Mouse (Mus musculus) thymus, adult 2 months (tissue): Measurements from ENCODE around the gene Nufip1. TPM values are rescaled to one million over a fixed set of nuclear protein-coding genes. Genes with fewer than 3 reads are reported as not detected.
A peak's percentile ranks its signal among the peaks of the same experiment; 100 is the strongest.

Source experiments
- DNase-seq: peaks from one replicate; pipeline ENCODE4 v3.0.0; 2021
- H3K27ac ChIP-seq: fragments of 200-500 bp; 2 replicates; pipeline ENCODE4 v1.5.1; 2012; ENCODE audit warnings: low read length, control low read depth; ENCODE audit not compliant: control insufficient read depth, insufficient read depth
- H3K27me3 ChIP-seq: fragments of 200-500 bp; 2 replicates; pipeline ENCODE4 v1.6.1; 2012; ENCODE audit warnings: mild to moderate bottlenecking, low read length, moderate library complexity, mixed read lengths; ENCODE audit not compliant: control insufficient read depth, insufficient read depth
- H3K36me3 ChIP-seq: fragments of 200-500 bp; 2 replicates; pipeline ENCODE4 v1.6.1; 2012; ENCODE audit warnings: mild to moderate bottlenecking, low read length, moderate library complexity; ENCODE audit not compliant: control insufficient read depth, insufficient read depth
- H3K4me1 ChIP-seq: fragments of 200-500 bp; replicated peaks from 2 replicates; pipeline ENCODE4 v1.6.1; 2012; ENCODE audit warnings: low read length; ENCODE audit not compliant: control insufficient read depth, insufficient read depth
- H3K4me3 ChIP-seq: fragments of 200-500 bp; 2 replicates; pipeline ENCODE4 v1.5.1; 2012; ENCODE audit warnings: mild to moderate bottlenecking, low read length, control low read depth, moderate library complexity; ENCODE audit not compliant: control insufficient read depth, insufficient read depth
- CTCF ChIP-seq: fragments of 200-500 bp; IDR thresholded peaks from 2 replicates; pipeline ENCODE4 v1.5.1; 2012; ENCODE audit warnings: mild to moderate bottlenecking, control low read depth, low read length, moderate library complexity, borderline replicate concordance; ENCODE audit not compliant: control insufficient read depth, poor library complexity, insufficient read depth; ENCODE audit errors: extremely low read depth
- POLR2A ChIP-seq: fragments of 200-500 bp; IDR thresholded peaks from 2 replicates; pipeline ENCODE4 v1.6.1; 2012; ENCODE audit warnings: mild to moderate bottlenecking, low read length, control low read depth, moderate library complexity; ENCODE audit not compliant: control insufficient read depth, poor library complexity, insufficient read depth; ENCODE audit errors: extremely low read depth
- WGBS: fragments of 180-500 bp; shearing (Covaris S2); methylation state at CpG from one replicate; pipeline ENCODE4 v1.1.7; 2018; 5-methylcytosine and 5-hydroxymethylcytosine counted together
- polyA plus RNA-seq: library from polyadenylated mRNA; depleted of rRNA; stranded (reverse); fragments of >200 nt; gene quantifications from 2 replicates; pipeline ENCODE4 v1.2.3, GENCODE M21; 2012

Nufip1 gene
- polyA plus RNA-seq, 1 experiment = 5.5 TPM

- no peak for TF ChIP-seq POLR2A
- TF ChIP-seq CTCF = no peak
These were observed 39.0 kb downstream of the Nufip1 start for GRCm38 (mm10) chr14:76149531-76150179.

GRCm38 (mm10) chr14:76150499-76150898, 39.8 kb downstream of the Nufip1 start:
- H3K27ac ChIP-seq = no peak overlapping the region
- no peaks in the 10 kb centered on the region for H3K36me3 ChIP-seq
- TF ChIP-seq POLR2A (no peak), CTCF (no peak)
- peaks cover 8% of the 10 kb centered on the region for H3K4me1 ChIP-seq
- WGBS = 92% methylated on average over 11 of the region's 11 CpGs
- no peaks in the 10 kb centered on the region for H3K27me3 ChIP-seq
- DNase-seq = no peak
- H3K4me3 ChIP-seq = no peak overlapping the region

More at GRCm38 (mm10) chr14:76149531-76150179, 39.0 kb downstream of the Nufip1 start:
- no peak overlapping the region for H3K4me3 ChIP-seq
- no peak overlapping the region for H3K27ac ChIP-seq
- 68% methylated on average over 13 of the region's 13 CpGs for WGBS
- H3K36me3 ChIP-seq = no peaks in the 10 kb centered on the region
- no peaks in the 10 kb centered on the region for H3K27me3 ChIP-seq
- H3K4me1 ChIP-seq = peaks cover 8% of the 10 kb centered on the region
- no peak for DNase-seq

DNA sequence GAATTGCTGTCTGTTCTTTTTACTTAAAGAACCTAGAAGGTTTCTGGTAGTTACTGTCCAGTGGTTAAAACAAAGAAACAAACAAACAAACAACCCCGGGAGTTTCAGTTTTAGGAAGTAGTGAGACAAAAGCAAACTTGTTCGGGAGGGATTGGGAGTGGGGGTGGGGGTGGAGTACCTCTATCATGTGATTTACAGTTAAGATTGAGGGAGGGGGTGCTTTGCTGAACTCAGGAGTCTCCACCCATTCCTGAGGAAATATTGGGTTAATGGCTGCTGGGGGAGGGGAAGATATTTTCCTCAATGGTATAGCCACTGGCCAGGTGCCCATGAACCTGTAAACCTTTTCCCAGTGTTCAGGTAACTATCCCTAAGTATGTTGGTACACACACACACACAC, 40.3 kb downstream of the Nufip1 start:
- WGBS = 73% methylated on average over 2 of the region's 2 CpGs
- DNase-seq = no peak
- Histone ChIP-seq H3K4me1 (peaks cover 8% of the 10 kb centered on the region), H3K27ac (no peak overlapping the region), H3K36me3 (no peaks in the 10 kb centered on the region), H3K4me3 (no peak overlapping the region), H3K27me3 (no peaks in the 10 kb centered on the region)
- TF ChIP-seq CTCF (no peak), POLR2A (no peak)

GRCm38 (mm10) chr14:76151820-76152161, 41.1 kb downstream of the Nufip1 start:
- WGBS = under 1% methylated on average over 10 of the region's 10 CpGs
- DNase-seq = no peak
- Histone ChIP-seq H3K4me3 (peak overlapping the region; percentile 85), H3K4me1 (peaks cover 8% of the 10 kb centered on the region), H3K27ac (no peak overlapping the region), H3K27me3 (no peaks in the 10 kb centered on the region), H3K36me3 (no peaks in the 10 kb centered on the region)
- TF ChIP-seq POLR2A (no peak), CTCF (no peak)

GRCm38 (mm10) chr14:76152162-76153002, 41.7 kb downstream of the Nufip1 start:
- Histone ChIP-seq H3K4me1 (peaks cover 8% of the 10 kb centered on the region), H3K4me3 (peak overlapping the region; percentile 85), H3K36me3 (no peaks in the 10 kb centered on the region), H3K27ac (peak overlapping the region; percentile 65), H3K27me3 (no peaks in the 10 kb centered on the region)
- TF ChIP-seq POLR2A = peak; percentile 51; the same call in 1 of the 2 replicates
- TF ChIP-seq CTCF = 0 out of 2 replicates have a peak, but pooled peaks have one; percentile 12
- WGBS = under 1% methylated on average over 41 of the region's 41 CpGs
- DNase-seq = peak; percentile 90

GRCm38 (mm10) chr14:76153003-76153675, 42.4 kb downstream of the Nufip1 start:
- TF ChIP-seq POLR2A (no peak), CTCF (no peak)
- DNase-seq = peak; percentile 27
- peak overlapping the region; percentile 51 for H3K27ac ChIP-seq
- peak overlapping the region; percentile 85 for H3K4me3 ChIP-seq
- no peaks in the 10 kb centered on the region for H3K36me3 ChIP-seq
- peaks cover 8% of the 10 kb centered on the region for H3K4me1 ChIP-seq
- no peaks in the 10 kb centered on the region for H3K27me3 ChIP-seq
- WGBS = 33% methylated on average over 24 of the region's 24 CpGs
